Mouse (Mus musculus): ENCODE data around the gene Htr3b. TPM values are rescaled to one million over a fixed set of nuclear protein-coding genes. Genes with fewer than 3 reads are reported as not detected.

Gene Htr3b
- total RNA-seq, 2 experiments from 2014 or later, result not detected

GRCm38 (mm10) chr9:48928781-48929180 is 36.0 kb downstream of the Htr3b start:
- DNase-seq (ENCODE audit: low spot score in 2 of 2), result no peak

- DNase-seq (ENCODE audit: low spot score in 2 of 2), result no peak
These were observed 48.6 kb downstream of the Htr3b start for GRCm38 (mm10) chr9:48916011-48916788.

DNA sequence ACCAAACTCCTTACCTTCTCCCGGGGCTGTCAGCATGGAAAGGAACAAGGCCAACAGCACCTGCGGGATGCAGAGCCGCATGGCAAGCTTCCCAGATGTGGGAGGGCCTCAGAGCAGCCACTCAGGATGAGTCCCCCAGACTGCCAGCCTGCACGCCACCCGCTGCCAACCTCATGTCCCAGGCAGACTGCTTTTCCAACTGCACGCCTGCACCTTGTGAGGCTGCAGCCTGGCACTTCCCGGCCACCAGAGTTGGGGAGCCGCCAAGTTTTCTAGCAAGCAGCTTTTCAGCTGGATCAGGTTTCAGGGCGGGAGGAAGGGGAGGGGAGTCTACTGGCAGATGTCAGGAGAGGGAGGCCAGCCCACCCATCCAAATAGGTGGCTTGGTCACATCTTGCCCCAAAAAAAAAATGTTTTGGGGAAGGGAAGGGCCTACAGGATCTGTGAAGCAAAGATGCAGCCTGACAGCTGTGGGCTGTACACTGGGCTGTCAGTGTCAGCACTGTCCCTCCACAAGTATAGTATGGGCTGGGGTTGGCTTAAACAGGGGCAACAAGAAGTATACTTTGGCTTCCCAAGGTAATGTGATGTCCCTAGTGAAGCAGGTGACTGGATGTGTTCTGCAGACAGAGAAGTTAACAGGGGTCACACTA is 53.8 kb downstream of the Htr3b start, which contains the start of gene Htr3a:
Gene Htr3a, minus strand, starts transcription at position 215 of the 653 bp plus-strand sequence.
- peak in 1 of 2 experiments; percentile 55 for DNase-seq (ENCODE audit: low spot score in 2 of 2)

DNA sequence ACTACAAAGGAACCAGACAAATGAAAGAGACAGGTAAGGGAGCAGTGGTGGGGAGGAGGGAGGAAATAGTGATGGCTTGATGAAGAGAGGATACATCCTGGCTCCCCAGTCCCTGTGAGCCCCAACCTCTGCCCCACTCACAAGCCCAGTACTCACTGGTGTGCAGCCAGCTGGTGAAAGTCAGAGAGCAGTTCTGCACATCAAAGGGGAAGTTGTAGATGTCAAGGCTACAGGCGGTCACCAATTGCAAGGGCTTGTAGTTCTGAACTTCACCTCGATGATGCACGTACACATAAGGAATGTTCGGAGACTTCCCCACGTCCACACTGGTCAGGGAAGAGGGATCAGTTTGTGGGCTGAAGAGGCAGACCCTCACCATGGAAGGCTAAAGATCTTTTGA is 60.4 kb downstream of the Htr3b start:
- DNase-seq (ENCODE audit: low spot score in 2 of 2), result no peak

GRCm38 (mm10) chr9:48903766-48904165 is 61.0 kb downstream of the Htr3b start:
- DNase-seq (ENCODE audit: low spot score in 2 of 2), result no peak

- DNase-seq (ENCODE audit: low spot score in 2 of 2), result peak in 1 of 2 experiments; percentile 34
These were observed 66.2 kb downstream of the Htr3b start for GRCm38 (mm10) chr9:48898551-48898950.

- DNase-seq (ENCODE audit: low spot score in 2 of 2), result no peak
These were observed 68.8 kb downstream of the Htr3b start for GRCm38 (mm10) chr9:48895819-48896536.

GRCm38 (mm10) chr9:48894755-48895154 is 70.0 kb downstream of the Htr3b start:
- DNase-seq (ENCODE audit: low spot score in 2 of 2), result no peak

DNA sequence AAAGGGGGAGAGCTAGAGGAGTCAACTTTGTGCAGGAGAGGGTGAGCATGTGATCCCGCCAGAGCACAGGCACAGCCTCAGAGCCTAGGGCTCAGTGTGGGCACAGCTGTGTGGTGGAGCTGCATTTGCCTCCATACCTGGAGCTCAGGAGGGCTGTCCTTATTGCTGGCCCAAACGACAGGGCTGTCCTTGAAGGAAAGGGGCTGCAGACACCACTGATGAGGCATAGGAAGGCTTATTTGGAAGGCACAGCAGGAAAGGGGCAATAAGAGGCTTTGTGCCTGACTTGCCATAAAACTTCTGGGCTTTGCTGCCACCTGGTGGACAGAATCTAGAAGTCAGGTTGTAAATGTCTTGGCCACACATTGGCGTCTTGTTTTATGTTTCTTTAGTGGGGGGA is 70.8 kb downstream of the Htr3b start:
- peak; percentile 30 to 63 for DNase-seq (ENCODE audit: low spot score in 2 of 2)

- no peak for DNase-seq (ENCODE audit: low spot score in 2 of 2)
These were observed 75.7 kb downstream of the Htr3b start for GRCm38 (mm10) chr9:48889093-48889492.

Other genes with a start within 250 kb of the Htr3b start
- gene Zbtb16, start 128.8 kb downstream of the Htr3b start, total RNA-seq (2021), result 10 to 100 TPM; 13.7 to 16.4 TPM
- not detected for gene Htr3a, start 53.9 kb downstream of the Htr3b start, total RNA-seq (2021)
- 100 to 1,000 TPM; 133 to 173 TPM for gene Usp28, start 20.4 kb upstream of the Htr3b start, total RNA-seq (2021)
- 10 to 100 TPM; 13.3 to 16.2 TPM for gene Zw10, start 90.6 kb upstream of the Htr3b start, total RNA-seq (2021)
- 1 to 10 TPM in 1 of 2 experiments, under 1 TPM in 1; 0.91 to 2.8 TPM for gene Tmprss5, start 116.3 kb upstream of the Htr3b start, total RNA-seq (2021)

All from gastrocnemius, postnatal 4 days (tissue).